Mouse (Mus musculus): ENCODE data around the gene Fignl1. TPM values are rescaled to one million over a fixed set of nuclear protein-coding genes. Genes with fewer than 3 reads are reported as not detected.

Gene Fignl1
- polyA plus RNA-seq, 1 experiment from 2014 or later, result 45.5 TPM

DNA sequence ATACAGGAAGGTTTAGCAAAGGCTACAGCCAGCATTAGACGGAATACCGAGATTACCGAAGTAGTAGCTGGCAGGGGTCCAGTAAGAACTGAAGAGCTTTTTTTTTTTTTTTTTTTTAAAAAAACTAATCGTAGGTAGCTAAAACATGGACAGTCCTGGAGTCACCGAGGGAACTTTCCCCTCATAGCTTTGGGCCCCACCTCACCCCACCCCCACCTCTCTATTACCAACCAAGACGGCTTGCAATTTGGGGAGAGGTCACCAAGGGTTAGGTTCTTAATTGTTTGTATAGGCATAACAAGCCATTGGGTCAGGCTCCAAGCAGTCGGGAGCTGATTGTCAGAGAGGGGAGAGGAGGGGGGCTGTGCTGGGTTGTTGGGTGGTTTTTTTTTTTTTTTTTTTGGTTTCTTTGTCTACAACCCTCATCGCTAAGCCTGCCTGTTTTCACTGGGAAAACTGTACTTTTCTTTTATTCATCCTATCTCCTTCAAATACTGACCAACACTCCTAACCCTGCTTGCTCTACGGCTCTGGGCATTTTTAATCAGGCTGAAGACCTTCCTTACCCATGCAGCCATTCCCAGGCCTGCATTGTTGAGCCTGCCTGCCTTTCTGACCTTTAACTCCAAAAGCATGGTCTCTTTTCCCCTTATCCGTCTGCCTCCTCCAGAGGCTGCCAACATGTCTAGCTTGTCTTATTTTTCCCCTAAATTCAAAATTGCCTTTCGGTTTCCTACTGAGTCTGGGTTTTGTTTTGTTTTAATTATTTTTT lies 828 bp upstream of the Fignl1 start:
- peaks cover 9% of the 10 kb centered on the region for H3K4me1 ChIP-seq (ENCODE audit: control insufficient read depth, insufficient read depth, low read length)
- H3K4me3 ChIP-seq (ENCODE audit: low read depth, low read length), result peak overlapping the region; percentile 75
- H3K36me3 ChIP-seq (ENCODE audit: control insufficient read depth, insufficient read depth, low read length), result peaks cover 13% of the 10 kb centered on the region
- H3K27ac ChIP-seq (replicated peaks; ENCODE audit: low read depth, low read length), result peak overlapping the region; percentile 98
- H3K9ac ChIP-seq (ENCODE audit: low read depth, low read length), result peak overlapping the region; percentile 82
- peak; percentile 79 for DNase-seq (ENCODE audit: low spot score)
- peak overlapping the region; percentile 90 for H3K4me2 ChIP-seq (ENCODE audit: low read depth, low read length)
- no peaks in the 10 kb centered on the region for H3K9me3 ChIP-seq (ENCODE audit: control insufficient read depth, low read length)
- 5% methylated on average over 11 of the region's 11 CpGs for WGBS
- no peaks in the 10 kb centered on the region for H3K27me3 ChIP-seq (replicated peaks; ENCODE audit: control insufficient read depth, insufficient read depth, low read length)
- peak; percentile 34 for ATAC-seq (ENCODE audit: low read depth)

DNA sequence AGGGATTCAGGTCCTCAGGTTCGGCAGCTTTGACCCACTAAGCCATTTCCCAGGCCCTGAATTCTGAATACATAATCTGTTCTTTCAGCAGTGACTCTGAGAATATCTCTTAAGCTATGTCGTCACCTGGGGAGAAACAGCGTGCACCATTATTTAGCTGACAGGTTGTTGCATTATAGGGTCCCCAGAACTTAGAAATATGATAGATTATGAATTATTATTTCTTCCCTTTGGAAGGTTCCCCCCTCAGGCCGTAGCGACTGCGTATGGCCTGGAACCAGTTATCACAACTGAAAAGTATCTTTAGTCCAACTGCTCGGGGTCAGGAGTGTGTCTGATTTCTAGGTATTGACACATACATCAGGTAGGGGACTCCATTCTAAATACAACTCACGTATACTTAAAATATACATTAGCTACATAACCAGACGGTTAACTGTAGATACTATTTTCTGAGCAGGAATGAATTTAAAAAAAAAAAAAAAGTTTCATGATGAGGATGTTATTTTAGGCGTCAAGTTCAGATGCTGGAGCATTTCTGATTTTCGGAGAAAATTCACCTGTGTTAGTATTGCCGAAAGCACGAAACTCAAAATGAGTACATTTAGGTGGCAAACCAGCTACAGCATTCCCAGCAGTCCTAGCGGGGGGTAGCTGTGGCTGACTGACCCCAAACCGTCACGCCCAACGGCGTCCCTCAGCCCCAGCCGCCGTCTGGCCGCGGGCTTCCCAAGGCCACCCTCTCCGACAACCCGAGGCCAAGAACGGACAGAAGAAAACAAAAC lies 535 bp downstream of the Fignl1 start:
- H3K9me3 ChIP-seq (ENCODE audit: control insufficient read depth, low read length), result no peaks in the 10 kb centered on the region
- peak overlapping the region; percentile 82 for H3K9ac ChIP-seq (ENCODE audit: low read depth, low read length)
- no peak for DNase-seq (ENCODE audit: low spot score)

GRCm38 (mm10) chr11:11805951-11806350 lies 2.8 kb downstream of the Fignl1 start:
- H3K36me3 ChIP-seq (ENCODE audit: control insufficient read depth, insufficient read depth, low read length), result peaks cover 47% of the 10 kb centered on the region
- peaks cover 9% of the 10 kb centered on the region for H3K4me1 ChIP-seq (ENCODE audit: control insufficient read depth, insufficient read depth, low read length)
- H3K4me2 ChIP-seq (ENCODE audit: low read depth, low read length), result no peak overlapping the region
- no peak overlapping the region for H3K27ac ChIP-seq (replicated peaks; ENCODE audit: low read depth, low read length)
- 86% methylated on average over 4 of the region's 4 CpGs for WGBS
- H3K9me3 ChIP-seq (ENCODE audit: control insufficient read depth, low read length), result no peaks in the 10 kb centered on the region
- H3K9ac ChIP-seq (ENCODE audit: low read depth, low read length), result no peak overlapping the region
- H3K4me3 ChIP-seq (ENCODE audit: low read depth, low read length), result no peak overlapping the region
- ATAC-seq (ENCODE audit: low read depth), result no peak
- H3K27me3 ChIP-seq (replicated peaks; ENCODE audit: control insufficient read depth, insufficient read depth, low read length), result no peaks in the 10 kb centered on the region
- no peak for DNase-seq (ENCODE audit: low spot score)

More for the DNA sequence above, 535 bp downstream of the Fignl1 start:
- peak overlapping the region; percentile 75 for H3K4me3 ChIP-seq (ENCODE audit: low read depth, low read length)
- peak overlapping the region; percentile 98 for H3K27ac ChIP-seq (replicated peaks; ENCODE audit: low read depth, low read length)
- no peaks in the 10 kb centered on the region for H3K27me3 ChIP-seq (replicated peaks; ENCODE audit: control insufficient read depth, insufficient read depth, low read length)
- peaks cover 9% of the 10 kb centered on the region for H3K4me1 ChIP-seq (ENCODE audit: control insufficient read depth, insufficient read depth, low read length)
- peak; percentile 57 for ATAC-seq (ENCODE audit: low read depth)
- H3K36me3 ChIP-seq (ENCODE audit: control insufficient read depth, insufficient read depth, low read length), result peaks cover 26% of the 10 kb centered on the region
- H3K4me2 ChIP-seq (ENCODE audit: low read depth, low read length), result peak overlapping the region; percentile 90
- 8% methylated on average over 25 of the region's 25 CpGs for WGBS

- Histone ChIP-seq H3K27me3 (replicated peaks; ENCODE audit: control insufficient read depth, insufficient read depth, low read length) (no peaks in the 10 kb centered on the region), H3K9ac (ENCODE audit: low read depth, low read length) (no peak overlapping the region), H3K4me3 (ENCODE audit: low read depth, low read length) (no peak overlapping the region), H3K36me3 (ENCODE audit: control insufficient read depth, insufficient read depth, low read length) (peaks cover 56% of the 10 kb centered on the region), H3K27ac (replicated peaks; ENCODE audit: low read depth, low read length) (no peak overlapping the region), H3K4me2 (ENCODE audit: low read depth, low read length) (no peak overlapping the region), H3K4me1 (ENCODE audit: control insufficient read depth, insufficient read depth, low read length) (peaks cover 2% of the 10 kb centered on the region), H3K9me3 (ENCODE audit: control insufficient read depth, low read length) (no peaks in the 10 kb centered on the region)
- no peak for ATAC-seq (ENCODE audit: low read depth)
- no peak for DNase-seq (ENCODE audit: low spot score)
- 89% methylated on average over 5 of the region's 5 CpGs for WGBS
Measured at GRCm38 (mm10) chr11:11804421-11804820, 4.3 kb downstream of the Fignl1 start.

DNA sequence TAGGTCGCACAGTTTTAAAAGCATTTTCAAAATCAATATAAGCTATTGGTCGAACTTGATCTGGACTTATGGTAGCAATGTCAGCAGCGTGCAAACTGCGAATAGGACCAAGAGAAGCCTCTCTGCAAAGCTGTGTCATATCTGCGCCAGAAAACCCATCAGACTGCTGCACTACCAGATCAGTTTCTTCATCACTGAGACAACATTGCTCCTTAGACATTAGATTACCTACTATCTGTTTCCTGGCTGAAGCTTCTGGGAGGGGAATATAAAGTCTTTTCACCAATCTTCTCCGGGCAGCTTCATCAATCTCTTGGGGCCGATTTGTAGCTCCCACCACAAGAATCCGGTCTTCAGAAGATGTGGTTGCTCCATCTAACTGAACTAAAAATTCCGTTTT lies 7.7 kb downstream of the Fignl1 start:
- H3K9me3 ChIP-seq (ENCODE audit: control insufficient read depth, low read length), result no peaks in the 10 kb centered on the region
- DNase-seq (ENCODE audit: low spot score) (no peak), ATAC-seq (ENCODE audit: low read depth) (no peak)
- H3K36me3 ChIP-seq (ENCODE audit: control insufficient read depth, insufficient read depth, low read length), result peaks cover 77% of the 10 kb centered on the region
- H3K4me2 ChIP-seq (ENCODE audit: low read depth, low read length), result no peak overlapping the region
- no peak overlapping the region for H3K9ac ChIP-seq (ENCODE audit: low read depth, low read length)
- WGBS, result 93% methylated on average over 9 of the region's 9 CpGs
- no peak overlapping the region for H3K4me3 ChIP-seq (ENCODE audit: low read depth, low read length)
- no peak overlapping the region for H3K27ac ChIP-seq (replicated peaks; ENCODE audit: low read depth, low read length)
- H3K27me3 ChIP-seq (replicated peaks; ENCODE audit: control insufficient read depth, insufficient read depth, low read length), result no peaks in the 10 kb centered on the region
- H3K4me1 ChIP-seq (ENCODE audit: control insufficient read depth, insufficient read depth, low read length), result no peaks in the 10 kb centered on the region

DNA sequence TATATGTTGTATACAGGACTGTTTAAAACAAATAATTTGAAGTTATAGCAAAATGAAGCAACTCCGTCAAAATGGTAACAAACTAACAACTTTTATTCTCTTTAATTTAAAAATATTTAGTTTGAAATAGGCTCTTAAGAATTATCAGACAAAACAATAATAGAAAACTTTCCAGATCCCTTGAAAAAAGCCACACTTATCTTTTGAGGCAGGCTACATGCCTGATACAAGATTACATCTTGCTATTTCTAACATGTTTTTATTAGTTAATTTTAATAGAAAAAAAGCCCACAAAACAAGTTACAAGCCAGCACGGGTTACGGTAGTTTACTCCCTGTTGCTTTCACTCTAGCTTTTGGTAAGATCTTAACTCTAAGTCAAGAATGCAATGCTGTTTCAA lies 8.5 kb downstream of the Fignl1 start:
- ATAC-seq (ENCODE audit: low read depth) (no peak), DNase-seq (ENCODE audit: low spot score) (no peak)
- Histone ChIP-seq H3K27me3 (replicated peaks; ENCODE audit: control insufficient read depth, insufficient read depth, low read length) (no peaks in the 10 kb centered on the region), H3K4me2 (ENCODE audit: low read depth, low read length) (no peak overlapping the region), H3K9me3 (ENCODE audit: control insufficient read depth, low read length) (no peaks in the 10 kb centered on the region), H3K36me3 (ENCODE audit: control insufficient read depth, insufficient read depth, low read length) (peaks cover 70% of the 10 kb centered on the region), H3K4me1 (ENCODE audit: control insufficient read depth, insufficient read depth, low read length) (no peaks in the 10 kb centered on the region), H3K9ac (ENCODE audit: low read depth, low read length) (no peak overlapping the region), H3K4me3 (ENCODE audit: low read depth, low read length) (no peak overlapping the region), H3K27ac (replicated peaks; ENCODE audit: low read depth, low read length) (no peak overlapping the region)
- 92% methylated on average over 3 of the region's 3 CpGs for WGBS

DNA sequence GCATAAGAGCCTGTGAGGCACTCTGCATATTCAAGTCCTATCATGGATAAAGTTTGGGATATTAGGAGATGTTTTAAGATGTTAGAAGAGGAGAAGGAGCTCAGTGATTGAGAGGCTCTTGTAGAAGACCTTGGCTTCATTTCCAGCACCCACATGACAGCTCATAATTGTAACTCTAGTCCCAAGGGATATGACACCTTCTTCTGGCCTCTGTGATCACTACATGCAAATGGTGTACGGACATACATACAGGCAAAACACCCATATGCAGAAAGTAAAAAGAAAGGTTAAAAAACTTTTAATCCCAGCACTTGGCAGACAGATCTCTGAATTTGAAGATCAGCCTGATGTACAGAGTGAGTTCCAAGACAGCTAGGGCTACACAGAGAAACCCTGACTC lies 10.1 kb downstream of the Fignl1 start:
- Histone ChIP-seq H3K4me3 (ENCODE audit: low read depth, low read length) (no peak overlapping the region), H3K27me3 (replicated peaks; ENCODE audit: control insufficient read depth, insufficient read depth, low read length) (no peaks in the 10 kb centered on the region), H3K9me3 (ENCODE audit: control insufficient read depth, low read length) (no peaks in the 10 kb centered on the region), H3K27ac (replicated peaks; ENCODE audit: low read depth, low read length) (no peak overlapping the region), H3K4me1 (ENCODE audit: control insufficient read depth, insufficient read depth, low read length) (no peaks in the 10 kb centered on the region), H3K36me3 (ENCODE audit: control insufficient read depth, insufficient read depth, low read length) (peaks cover 55% of the 10 kb centered on the region), H3K9ac (ENCODE audit: low read depth, low read length) (no peak overlapping the region), H3K4me2 (ENCODE audit: low read depth, low read length) (no peak overlapping the region)
- no peak for ATAC-seq (ENCODE audit: low read depth)
- no peak for DNase-seq (ENCODE audit: low spot score)
- WGBS, result 87% methylated on average over 1 of the region's 1 CpGs

DNA sequence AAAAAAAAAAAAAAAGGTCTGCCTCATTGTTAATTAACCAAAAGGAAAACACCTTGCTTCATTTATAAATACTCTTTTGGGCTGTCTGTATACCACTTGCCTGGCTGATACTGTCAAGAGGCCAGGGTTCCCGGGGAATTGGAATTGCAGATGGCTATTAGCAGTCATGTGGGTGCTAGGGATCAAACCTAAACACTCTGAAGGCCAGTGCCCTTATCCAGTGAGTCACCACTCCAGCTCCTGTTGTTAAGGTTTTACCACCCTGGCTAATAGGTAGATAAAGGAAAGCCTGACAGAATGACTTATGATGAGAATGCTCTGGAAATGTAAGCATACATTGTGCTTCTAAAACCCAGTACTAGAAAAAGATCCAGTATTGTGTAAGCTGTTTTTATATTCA lies 14.1 kb downstream of the Fignl1 start:
- no peak for DNase-seq (ENCODE audit: low spot score)
- WGBS, result 91% methylated on average over 1 of the region's 1 CpGs

More for the DNA sequence above, 14.1 kb downstream of the Fignl1 start:
- Histone ChIP-seq H3K36me3 (ENCODE audit: control insufficient read depth, insufficient read depth, low read length) (peaks cover 21% of the 10 kb centered on the region), H3K4me3 (ENCODE audit: low read depth, low read length) (no peak overlapping the region), H3K27me3 (replicated peaks; ENCODE audit: control insufficient read depth, insufficient read depth, low read length) (no peaks in the 10 kb centered on the region), H3K4me1 (ENCODE audit: control insufficient read depth, insufficient read depth, low read length) (no peaks in the 10 kb centered on the region), H3K9me3 (ENCODE audit: control insufficient read depth, low read length) (no peaks in the 10 kb centered on the region), H3K27ac (replicated peaks; ENCODE audit: low read depth, low read length) (no peak overlapping the region), H3K4me2 (ENCODE audit: low read depth, low read length) (no peak overlapping the region), H3K9ac (ENCODE audit: low read depth, low read length) (no peak overlapping the region)
- no peak for ATAC-seq (ENCODE audit: low read depth)

Data from embryonic facial prominence, embryonic 14.5 days (tissue).